Mouse (Mus musculus): Measurements from ENCODE around the gene Eif2b4.

Eif2b4 gene

GRCm38 (mm10) chr5:31168630-31169029 is 24.6 kb downstream of the Eif2b4 start:
- in situ Hi-C loops (cut with MboI, MseI) = no loop called here

DNA sequence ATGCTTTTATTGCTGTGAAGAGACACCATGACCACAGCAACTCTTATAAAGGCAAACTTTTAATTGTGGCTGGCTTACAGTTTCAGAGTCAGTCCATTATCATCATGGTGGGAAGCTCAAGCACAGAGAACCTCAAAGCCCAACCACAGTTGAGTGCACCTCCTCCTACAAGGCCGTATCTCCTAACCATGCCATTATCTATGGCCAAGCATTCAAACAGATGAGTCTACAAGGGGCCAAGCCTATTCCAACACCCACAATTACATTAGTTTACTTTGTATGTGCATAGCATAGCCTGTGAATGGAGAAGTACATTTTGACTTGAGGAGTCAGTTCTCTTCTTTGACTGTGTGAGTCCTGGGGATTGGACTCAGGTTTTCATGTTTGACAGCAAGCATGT is 28.4 kb downstream of the Eif2b4 start:
- in situ Hi-C loops (cut with MboI, MseI) = no loop called here

- in situ Hi-C loops (cut with MboI, MseI) = no loop called here
Observed at GRCm38 (mm10) chr5:31162462-31162861, 30.8 kb downstream of the Eif2b4 start.

- in situ Hi-C loops (cut with MboI, MseI) = no loop called here
Observed at GRCm38 (mm10) chr5:31154152-31154553, 39.1 kb downstream of the Eif2b4 start, which contains the start of gene Mpv17. Gene Mpv17 (minus strand): TSS chr5:31154251.

- in situ Hi-C loops (cut with MboI, MseI) = no loop called here
Observed at GRCm38 (mm10) chr5:31153516-31154151, 39.6 kb downstream of the Eif2b4 start.

DNA sequence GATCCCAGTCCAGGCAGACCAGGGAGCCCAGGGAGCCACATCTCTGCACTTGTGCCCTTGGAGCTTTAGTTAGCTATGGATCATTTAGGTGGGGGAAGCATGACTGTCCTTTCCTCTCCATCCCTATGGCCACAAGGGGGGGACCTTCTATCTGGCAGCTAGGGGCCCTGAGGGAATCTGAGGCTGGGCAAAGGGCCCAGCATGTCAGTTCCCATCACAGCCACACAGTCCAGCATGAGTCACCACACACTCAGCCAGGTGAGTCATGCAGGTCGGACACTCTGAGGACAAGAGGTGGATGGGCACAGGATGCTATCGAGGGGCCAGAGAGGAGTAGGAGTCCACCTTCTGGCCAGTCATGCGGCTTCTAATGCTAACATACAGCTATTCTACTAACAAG is 41.5 kb downstream of the Eif2b4 start:
- in situ Hi-C loops (cut with MboI, MseI) = no loop called here

DNA sequence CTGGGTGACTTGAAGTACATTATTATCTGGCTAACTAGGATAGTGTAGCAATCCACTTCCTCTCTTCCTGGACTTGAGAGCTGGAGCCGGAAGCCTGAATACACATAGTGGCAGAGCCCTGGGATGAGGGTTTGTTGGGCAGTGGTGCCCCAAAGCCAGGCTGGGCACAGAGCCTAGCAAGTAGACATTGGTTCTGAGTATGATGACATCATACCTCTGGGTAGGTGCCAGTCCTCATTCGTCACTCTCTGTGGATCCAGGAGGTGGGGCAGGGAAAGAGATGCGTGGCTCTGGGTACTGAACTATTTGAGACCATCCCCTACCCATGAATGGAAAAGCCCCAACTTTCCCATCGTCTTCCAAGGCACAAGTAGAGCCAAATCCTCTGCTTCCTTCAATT is 43.4 kb downstream of the Eif2b4 start:
- in situ Hi-C loops (cut with MboI, MseI) = no loop called here

DNA sequence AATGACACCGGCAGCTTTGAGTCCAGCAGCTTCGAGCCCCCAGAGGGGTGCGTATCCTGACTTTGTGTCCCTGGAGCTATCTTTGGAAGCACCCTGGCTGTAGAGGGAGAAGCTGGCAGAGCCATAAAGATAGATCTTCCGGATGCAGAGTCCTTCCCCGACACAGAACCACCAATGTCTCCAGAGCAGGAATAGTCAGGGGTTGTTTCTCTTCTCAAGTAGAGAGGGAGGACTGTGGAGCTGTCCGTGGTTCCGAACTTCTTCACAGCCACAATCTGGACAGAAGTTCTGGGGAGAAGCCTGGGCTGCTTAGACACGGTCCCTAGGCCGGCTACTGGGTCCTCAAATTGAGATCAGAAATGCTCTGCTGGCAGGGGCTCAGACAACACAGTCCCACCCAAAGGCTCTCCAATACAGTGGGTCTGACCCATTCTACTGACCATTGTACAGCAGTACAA is 54.2 kb downstream of the Eif2b4 start:
- in situ Hi-C loops (cut with MboI, MseI) = no loop called here

GRCm38 (mm10) chr5:31138241-31138967 is 54.8 kb downstream of the Eif2b4 start, which contains the start of gene Ucn:
Gene Ucn (minus strand): TSS chr5:31138829.
- in situ Hi-C loops (cut with MboI, MseI) = no loop called here

GRCm38 (mm10) chr5:31137658-31138057 is 55.6 kb downstream of the Eif2b4 start:
- in situ Hi-C loops (cut with MboI, MseI) = no loop called here

Measured in T-helper 17 cell (primary cell).